Mouse (Mus musculus): ENCODE results near the gene Copz1. TPM values are rescaled to one million over a fixed set of nuclear protein-coding genes. Genes with fewer than 3 reads are reported as not detected.

The Copz1 gene
- polyA plus RNA-seq, 1 experiment from 2014 or later = 331 TPM

DNA sequence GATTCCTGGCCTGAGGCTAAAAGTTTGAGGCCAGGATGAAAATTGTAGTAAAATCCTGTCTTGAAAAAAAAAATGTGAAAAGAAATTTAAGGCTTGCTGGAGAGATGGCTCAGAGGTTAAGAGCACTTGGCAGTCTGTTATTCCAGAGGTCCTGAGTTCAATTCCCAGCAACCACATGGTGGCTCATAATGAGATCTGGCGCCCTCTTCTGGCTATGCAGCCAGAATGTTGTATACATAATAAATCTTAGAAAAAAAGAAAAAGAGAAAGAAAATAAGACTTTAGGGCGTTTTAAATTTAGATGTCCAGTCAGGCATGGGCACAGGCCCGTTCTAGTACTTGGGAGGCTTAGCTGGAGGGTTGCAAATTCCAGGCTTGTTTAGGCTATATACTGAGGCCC is 7.2 kb downstream of the Copz1 start:
- no peaks in the 10 kb centered on the region for H3K36me3 ChIP-seq (replicated peaks; ENCODE audit: control insufficient read depth, insufficient read depth, low read depth, low read length)
- H3K4me2 ChIP-seq (ENCODE audit: low read depth, low read length) = no peak overlapping the region
- DNase-seq (ENCODE audit: low spot score) = peak; percentile 53
- H3K9ac ChIP-seq (replicated peaks; ENCODE audit: low read length) = no peak overlapping the region
- H3K27ac ChIP-seq (replicated peaks; ENCODE audit: low read depth, low read length) = no peak overlapping the region
- no peak overlapping the region for H3K4me3 ChIP-seq (ENCODE audit: low read depth, low read length)
- H3K4me1 ChIP-seq (ENCODE audit: control insufficient read depth, insufficient read depth, low read length) = no peaks in the 10 kb centered on the region
- no peak for ATAC-seq (replicated peaks; ENCODE audit: insufficient number of reproducible peaks, low FRiP score, low TSS enrichment, low read depth)
- H3K27me3 ChIP-seq (ENCODE audit: control insufficient read depth, insufficient read depth, low read length) = no peaks in the 10 kb centered on the region
- WGBS = 67% methylated on average over 3 of the region's 3 CpGs
- H3K9me3 ChIP-seq (replicated peaks; ENCODE audit: control insufficient read depth, low read length) = no peaks in the 10 kb centered on the region

DNA sequence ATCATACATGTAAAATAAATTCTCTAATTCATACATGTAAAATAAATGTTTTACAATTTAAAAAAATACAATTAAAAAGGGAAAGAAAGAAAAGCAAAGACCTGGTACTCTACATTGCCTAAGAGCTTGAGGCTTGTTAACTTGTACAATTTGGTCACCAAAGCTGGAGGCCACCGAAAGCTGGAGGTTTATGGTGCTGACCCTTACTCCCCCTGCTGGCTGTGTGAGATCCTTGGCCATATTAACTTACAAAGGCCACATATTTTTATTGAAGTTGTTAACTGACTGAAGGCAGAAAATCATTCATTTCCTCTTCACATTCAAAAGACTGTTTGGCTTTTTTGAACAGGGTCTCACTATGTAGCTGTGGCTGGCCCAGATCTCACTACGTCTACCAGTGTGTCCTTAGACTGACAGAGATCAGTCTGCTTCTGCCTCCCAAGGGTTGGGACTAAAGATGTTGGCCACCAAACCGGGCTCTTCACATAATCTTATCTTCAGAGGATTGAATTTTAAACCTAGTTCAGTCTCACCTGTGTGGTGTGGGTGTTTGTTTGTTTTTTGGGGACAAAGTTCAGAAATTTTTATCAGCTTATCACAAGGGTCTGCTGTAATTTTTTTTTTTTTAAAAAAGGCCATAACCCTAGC is 8.4 kb downstream of the Copz1 start:
- Histone ChIP-seq H3K27ac (replicated peaks; ENCODE audit: low read depth, low read length) (no peak overlapping the region), H3K4me1 (ENCODE audit: control insufficient read depth, insufficient read depth, low read length) (no peaks in the 10 kb centered on the region), H3K9me3 (replicated peaks; ENCODE audit: control insufficient read depth, low read length) (no peaks in the 10 kb centered on the region), H3K9ac (replicated peaks; ENCODE audit: low read length) (no peak overlapping the region), H3K4me2 (ENCODE audit: low read depth, low read length) (no peak overlapping the region), H3K36me3 (replicated peaks; ENCODE audit: control insufficient read depth, insufficient read depth, low read depth, low read length) (no peaks in the 10 kb centered on the region), H3K27me3 (ENCODE audit: control insufficient read depth, insufficient read depth, low read length) (no peaks in the 10 kb centered on the region), H3K4me3 (ENCODE audit: low read depth, low read length) (no peak overlapping the region)
- DNase-seq (ENCODE audit: low spot score) (peak; percentile 72), ATAC-seq (replicated peaks; ENCODE audit: insufficient number of reproducible peaks, low FRiP score, low TSS enrichment, low read depth) (no peak)
- 73% methylated on average over 3 of the region's 3 CpGs for WGBS

DNA sequence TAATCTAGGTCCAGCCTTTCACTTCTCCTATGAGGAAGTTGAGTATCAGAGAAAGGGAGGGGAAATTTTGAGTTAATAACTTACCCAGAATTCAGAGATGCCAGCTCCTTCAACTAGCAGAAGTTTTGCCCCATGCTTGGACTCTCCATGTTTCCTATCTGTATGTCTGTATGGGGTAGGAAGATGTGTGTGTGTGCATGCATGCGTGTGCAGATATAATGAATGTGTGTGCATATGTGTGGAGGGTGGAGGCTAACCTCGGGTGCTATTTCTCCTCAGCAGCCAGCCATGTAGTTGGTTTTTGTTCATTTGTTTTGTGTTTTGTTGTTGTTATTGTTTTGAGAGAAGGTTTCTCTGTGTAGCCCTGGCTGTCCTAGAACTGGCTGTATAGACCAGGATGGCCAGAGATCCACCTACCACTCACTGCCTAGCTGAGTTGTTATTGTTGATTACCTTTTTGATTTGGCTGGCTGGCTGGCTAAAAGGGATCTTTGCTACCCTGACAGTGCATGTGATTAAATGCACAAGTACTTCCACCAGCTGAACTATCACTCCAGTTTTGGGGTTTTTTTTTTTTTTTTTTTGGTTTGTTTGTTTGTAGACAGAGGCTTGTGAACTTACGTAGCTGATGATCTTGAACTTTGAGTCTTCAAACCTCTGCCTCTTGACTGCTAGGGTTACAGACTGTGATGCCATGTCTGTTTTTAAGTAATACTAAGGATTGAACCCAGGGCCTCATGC is 9.1 kb downstream of the Copz1 start:
- Histone ChIP-seq H3K9me3 (replicated peaks; ENCODE audit: control insufficient read depth, low read length) (no peaks in the 10 kb centered on the region), H3K9ac (replicated peaks; ENCODE audit: low read length) (no peak overlapping the region), H3K4me3 (ENCODE audit: low read depth, low read length) (no peak overlapping the region), H3K27ac (replicated peaks; ENCODE audit: low read depth, low read length) (no peak overlapping the region), H3K4me2 (ENCODE audit: low read depth, low read length) (no peak overlapping the region), H3K4me1 (ENCODE audit: control insufficient read depth, insufficient read depth, low read length) (no peaks in the 10 kb centered on the region), H3K27me3 (ENCODE audit: control insufficient read depth, insufficient read depth, low read length) (no peaks in the 10 kb centered on the region), H3K36me3 (replicated peaks; ENCODE audit: control insufficient read depth, insufficient read depth, low read depth, low read length) (no peaks in the 10 kb centered on the region)
- DNase-seq (ENCODE audit: low spot score) = no peak
- 94% methylated on average over 3 of the region's 3 CpGs for WGBS
- no peak for ATAC-seq (replicated peaks; ENCODE audit: insufficient number of reproducible peaks, low FRiP score, low TSS enrichment, low read depth)

DNA sequence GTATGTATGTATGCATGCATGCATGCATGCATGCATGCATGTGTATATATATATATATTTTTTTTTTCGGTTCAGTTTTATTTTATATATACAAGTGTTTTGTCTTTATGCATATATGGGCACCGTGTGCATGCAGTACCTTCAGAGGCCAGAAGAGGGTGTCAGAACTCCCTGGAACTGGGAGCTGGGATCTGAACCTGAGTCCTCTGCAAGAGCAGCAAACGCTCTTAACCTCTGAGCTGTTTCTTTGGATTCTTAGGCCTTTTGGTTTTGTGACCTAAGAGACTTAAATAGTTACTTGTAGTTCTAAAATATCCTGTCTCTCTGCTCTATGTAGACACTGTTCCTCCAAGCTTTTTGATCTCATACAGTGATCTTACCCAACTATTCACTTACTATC is 11.6 kb downstream of the Copz1 start:
- Histone ChIP-seq H3K4me3 (ENCODE audit: low read depth, low read length) (no peak overlapping the region), H3K9me3 (replicated peaks; ENCODE audit: control insufficient read depth, low read length) (no peaks in the 10 kb centered on the region), H3K36me3 (replicated peaks; ENCODE audit: control insufficient read depth, insufficient read depth, low read depth, low read length) (no peaks in the 10 kb centered on the region), H3K27ac (replicated peaks; ENCODE audit: low read depth, low read length) (no peak overlapping the region), H3K27me3 (ENCODE audit: control insufficient read depth, insufficient read depth, low read length) (no peaks in the 10 kb centered on the region), H3K4me1 (ENCODE audit: control insufficient read depth, insufficient read depth, low read length) (no peaks in the 10 kb centered on the region), H3K4me2 (ENCODE audit: low read depth, low read length) (no peak overlapping the region), H3K9ac (replicated peaks; ENCODE audit: low read length) (no peak overlapping the region)
- ATAC-seq (replicated peaks; ENCODE audit: insufficient number of reproducible peaks, low FRiP score, low TSS enrichment, low read depth) (no peak), DNase-seq (ENCODE audit: low spot score) (peak; percentile 75)
- 71% methylated on average over 3 of the region's 3 CpGs for WGBS

DNA sequence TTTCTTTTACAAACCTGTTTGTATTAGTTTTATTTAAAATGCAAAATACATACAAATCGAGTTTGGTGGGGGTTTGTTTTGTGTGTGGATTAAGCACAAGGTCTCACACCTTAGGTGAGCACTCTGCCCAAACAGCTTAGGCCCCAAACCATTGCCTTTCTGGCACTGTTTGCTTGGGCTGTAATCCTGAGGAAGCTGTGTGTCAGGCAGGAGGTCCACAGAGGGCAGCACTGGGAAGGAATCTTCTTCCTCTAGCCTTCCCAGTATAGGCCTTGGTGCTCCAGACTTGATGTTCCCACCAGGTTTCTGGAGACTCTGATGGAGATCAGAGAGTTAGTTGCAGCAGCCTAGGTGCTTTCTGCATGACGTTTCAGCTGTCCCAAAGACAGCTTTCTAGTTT is 12.1 kb downstream of the Copz1 start:
- Histone ChIP-seq H3K27ac (replicated peaks; ENCODE audit: low read depth, low read length) (no peak overlapping the region), H3K9ac (replicated peaks; ENCODE audit: low read length) (no peak overlapping the region), H3K4me2 (ENCODE audit: low read depth, low read length) (no peak overlapping the region), H3K4me3 (ENCODE audit: low read depth, low read length) (no peak overlapping the region), H3K9me3 (replicated peaks; ENCODE audit: control insufficient read depth, low read length) (no peaks in the 10 kb centered on the region), H3K36me3 (replicated peaks; ENCODE audit: control insufficient read depth, insufficient read depth, low read depth, low read length) (no peaks in the 10 kb centered on the region), H3K27me3 (ENCODE audit: control insufficient read depth, insufficient read depth, low read length) (no peaks in the 10 kb centered on the region), H3K4me1 (ENCODE audit: control insufficient read depth, insufficient read depth, low read length) (no peaks in the 10 kb centered on the region)
- no peak for ATAC-seq (replicated peaks; ENCODE audit: insufficient number of reproducible peaks, low FRiP score, low TSS enrichment, low read depth)
- 52% methylated on average over 2 of the region's 2 CpGs for WGBS
- DNase-seq (ENCODE audit: low spot score) = no peak

DNA sequence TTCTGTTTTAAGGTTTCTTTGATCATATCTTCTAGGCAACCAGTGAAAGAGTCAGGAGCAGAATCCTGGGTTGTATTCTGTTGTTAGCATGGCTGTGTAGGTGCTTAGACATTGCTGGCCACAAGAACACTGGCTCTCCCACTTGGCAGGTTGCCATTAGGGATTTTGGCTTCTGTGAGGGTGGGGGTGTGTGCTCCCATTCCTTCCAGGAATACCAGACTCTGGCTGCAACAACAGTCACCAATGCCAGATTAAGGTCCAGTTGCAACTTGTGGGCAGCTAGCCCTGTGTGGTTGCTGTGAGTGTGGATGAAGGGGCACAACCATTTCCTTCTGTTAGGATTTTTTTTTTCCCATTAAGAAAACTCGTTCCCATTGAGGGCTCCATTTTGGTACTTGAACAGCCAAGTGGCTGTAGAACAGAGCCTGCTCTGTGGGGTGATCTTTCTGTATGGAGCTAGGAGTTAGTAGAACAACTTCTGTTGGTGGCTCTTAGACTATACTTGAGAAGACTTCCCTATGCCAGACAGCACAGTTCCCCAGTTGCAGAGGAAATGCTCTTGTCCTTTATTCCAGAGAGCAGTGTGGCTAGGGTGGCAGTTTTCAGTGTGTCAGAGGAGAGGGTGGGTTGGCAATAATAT is 13.4 kb downstream of the Copz1 start:
- H3K27ac ChIP-seq (replicated peaks; ENCODE audit: low read depth, low read length) = no peak overlapping the region

DNA sequence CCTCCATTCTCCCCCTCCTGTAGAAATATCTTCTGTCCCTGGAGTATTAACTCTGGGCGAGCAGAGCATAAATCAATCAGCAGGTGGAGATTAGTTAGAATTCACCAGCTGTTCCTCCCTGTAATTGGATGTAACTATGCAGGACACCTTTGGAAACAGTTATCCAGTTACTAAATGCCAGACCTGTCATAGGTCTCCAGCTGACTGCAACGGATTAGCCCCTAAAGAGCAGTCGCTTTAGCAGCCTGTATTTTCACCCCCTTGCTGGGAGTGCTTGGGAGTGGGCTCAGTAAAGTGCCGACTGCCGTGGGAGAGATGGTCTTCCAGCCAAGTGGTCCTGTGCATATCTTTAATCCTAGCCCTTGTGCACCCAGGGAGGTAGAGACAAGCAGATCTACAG is 17.1 kb downstream of the Copz1 start:
- H3K4me3 ChIP-seq (ENCODE audit: low read depth, low read length) = no peak overlapping the region
- H3K27me3 ChIP-seq (ENCODE audit: control insufficient read depth, insufficient read depth, low read length) = no peaks in the 10 kb centered on the region
- no peaks in the 10 kb centered on the region for H3K9me3 ChIP-seq (replicated peaks; ENCODE audit: control insufficient read depth, low read length)
- no peaks in the 10 kb centered on the region for H3K36me3 ChIP-seq (replicated peaks; ENCODE audit: control insufficient read depth, insufficient read depth, low read depth, low read length)
- no peak overlapping the region for H3K9ac ChIP-seq (replicated peaks; ENCODE audit: low read length)
- no peak overlapping the region for H3K4me2 ChIP-seq (ENCODE audit: low read depth, low read length)
- no peaks in the 10 kb centered on the region for H3K4me1 ChIP-seq (ENCODE audit: control insufficient read depth, insufficient read depth, low read length)
- DNase-seq (ENCODE audit: low spot score) (no peak), ATAC-seq (replicated peaks; ENCODE audit: insufficient number of reproducible peaks, low FRiP score, low TSS enrichment, low read depth) (no peak)
- 46% methylated on average over 5 of the region's 5 CpGs for WGBS
- H3K27ac ChIP-seq (replicated peaks; ENCODE audit: low read depth, low read length) = no peak overlapping the region

More for the DNA sequence above, 13.4 kb downstream of the Copz1 start:
- DNase-seq (ENCODE audit: low spot score) = no peak
- Histone ChIP-seq H3K4me1 (ENCODE audit: control insufficient read depth, insufficient read depth, low read length) (no peaks in the 10 kb centered on the region), H3K9ac (replicated peaks; ENCODE audit: low read length) (no peak overlapping the region), H3K36me3 (replicated peaks; ENCODE audit: control insufficient read depth, insufficient read depth, low read depth, low read length) (no peaks in the 10 kb centered on the region), H3K27me3 (ENCODE audit: control insufficient read depth, insufficient read depth, low read length) (no peaks in the 10 kb centered on the region), H3K4me2 (ENCODE audit: low read depth, low read length) (no peak overlapping the region), H3K9me3 (replicated peaks; ENCODE audit: control insufficient read depth, low read length) (no peaks in the 10 kb centered on the region), H3K4me3 (ENCODE audit: low read depth, low read length) (no peak overlapping the region)
- ATAC-seq (replicated peaks; ENCODE audit: insufficient number of reproducible peaks, low FRiP score, low TSS enrichment, low read depth) = no peak
- WGBS = 87% methylated on average over 1 of the region's 1 CpGs

DNA sequence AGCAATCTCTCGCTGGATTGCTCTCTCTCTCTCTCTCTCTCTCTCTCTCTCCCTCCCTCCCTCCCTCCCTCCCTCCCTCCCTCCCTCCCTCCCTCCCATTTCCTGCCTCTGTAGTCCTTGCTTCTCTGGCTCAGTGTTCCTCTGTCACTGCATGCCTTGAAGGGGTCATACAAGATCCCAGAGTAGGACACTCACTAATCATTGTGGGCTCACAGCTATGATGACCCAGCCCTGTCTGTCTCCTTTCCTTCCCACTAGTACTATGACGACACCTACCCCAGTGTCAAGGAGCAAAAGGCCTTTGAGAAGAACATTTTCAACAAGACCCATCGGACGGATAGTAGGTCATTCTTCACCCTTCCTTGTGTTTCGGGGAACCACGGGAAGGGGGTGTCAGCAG is 17.9 kb downstream of the Copz1 start:
- no peak for DNase-seq (ENCODE audit: low spot score)
- Histone ChIP-seq H3K4me2 (ENCODE audit: low read depth, low read length) (no peak overlapping the region), H3K9ac (replicated peaks; ENCODE audit: low read length) (no peak overlapping the region), H3K4me1 (ENCODE audit: control insufficient read depth, insufficient read depth, low read length) (peaks cover 2% of the 10 kb centered on the region), H3K9me3 (replicated peaks; ENCODE audit: control insufficient read depth, low read length) (no peaks in the 10 kb centered on the region), H3K4me3 (ENCODE audit: low read depth, low read length) (no peak overlapping the region), H3K27me3 (ENCODE audit: control insufficient read depth, insufficient read depth, low read length) (no peaks in the 10 kb centered on the region), H3K36me3 (replicated peaks; ENCODE audit: control insufficient read depth, insufficient read depth, low read depth, low read length) (no peaks in the 10 kb centered on the region), H3K27ac (replicated peaks; ENCODE audit: low read depth, low read length) (no peak overlapping the region)
- no peak for ATAC-seq (replicated peaks; ENCODE audit: insufficient number of reproducible peaks, low FRiP score, low TSS enrichment, low read depth)
- 72% methylated on average over 6 of the region's 6 CpGs for WGBS

All from embryonic facial prominence, embryonic 11.5 days (tissue).